Mouse (Mus musculus): Measurements from ENCODE around the gene Zc3h14. TPM values are rescaled to one million over a fixed set of nuclear protein-coding genes. Genes with fewer than 3 reads are reported as not detected.

Gene Zc3h14
- polyA plus RNA-seq, 1 experiment = 29.6 TPM

DNA sequence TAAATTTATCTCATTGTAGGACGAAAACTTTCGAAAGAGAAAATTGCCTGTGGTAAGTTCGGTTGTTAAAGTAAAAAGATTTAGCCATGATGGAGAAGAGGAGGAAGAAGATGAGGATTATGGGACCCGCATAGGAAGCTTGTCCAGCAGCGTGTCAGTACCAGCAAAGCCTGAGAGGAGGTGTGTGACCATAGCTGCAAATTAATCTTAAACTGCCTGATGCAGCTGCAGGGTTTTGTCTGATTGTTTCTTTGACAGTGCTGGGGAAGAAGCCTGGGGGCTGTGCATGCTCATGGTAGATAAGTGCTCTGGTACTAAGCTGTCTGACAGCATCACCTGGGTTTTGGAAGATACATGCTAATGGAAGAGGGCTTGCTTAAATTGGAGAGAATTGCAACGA is 12.9 kb downstream of the Zc3h14 start:
- Histone ChIP-seq H3K27me3 (ENCODE audit: control insufficient read depth, insufficient read depth, insufficient read length) (no peaks in the 10 kb centered on the region), H3K4me3 (ENCODE audit: insufficient read depth, poor library complexity, severe bottlenecking) (no peak overlapping the region), H3K79me3 (ENCODE audit: low read depth) (peaks cover 10% of the 10 kb centered on the region), H3ac (ENCODE audit: control insufficient read depth, insufficient read length, low read depth) (no peak overlapping the region), H3K36me3 (ENCODE audit: control insufficient read depth, insufficient read depth) (peaks cover 96% of the 10 kb centered on the region), H3K79me2 (ENCODE audit: control insufficient read depth, insufficient read depth) (peaks cover 22% of the 10 kb centered on the region)
- TF ChIP-seq MYOD1 (IDR thresholded peaks at IDR 0.05; ENCODE audit: control insufficient read depth, insufficient read length, low read depth) = no peak
- TF ChIP-seq CEBPB (IDR thresholded peaks at IDR 0.05; ENCODE audit: low read depth) = no peak
- TF ChIP-seq CTCF (IDR thresholded peaks at IDR 0.05; ENCODE audit: control insufficient read depth, insufficient read depth, insufficient read length) = no peak
- TF ChIP-seq USF1 (IDR thresholded peaks at IDR 0.05; ENCODE audit: low read depth) = no peak
- TF ChIP-seq MYOG (IDR thresholded peaks at IDR 0.05; ENCODE audit: control insufficient read depth, extremely low read depth, insufficient read length) = no peak
- no peak for TF ChIP-seq FOSL1 (IDR thresholded peaks at IDR 0.05; ENCODE audit: insufficient read depth, low read length, poor library complexity, severe bottlenecking)
- TF ChIP-seq MAX (IDR thresholded peaks at IDR 0.05) = no peak

DNA sequence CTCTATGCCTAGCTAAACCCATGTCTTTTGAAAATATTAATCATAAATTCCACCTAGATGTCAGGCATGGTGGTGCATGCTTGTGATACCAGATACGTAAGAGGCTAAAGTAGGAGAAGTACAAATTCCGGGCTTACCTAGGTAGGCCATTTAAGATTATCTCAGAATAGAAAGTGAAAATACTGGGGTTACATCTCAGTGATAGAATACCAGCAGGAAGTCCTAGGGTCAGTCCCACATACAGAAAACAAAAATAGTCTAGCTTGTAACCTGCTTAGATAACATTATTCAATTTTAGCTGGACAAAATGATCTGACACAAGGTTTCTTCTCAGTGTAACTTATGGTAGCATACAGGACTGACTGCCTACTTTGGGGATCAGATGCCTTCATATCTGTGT is 19.5 kb downstream of the Zc3h14 start:
- Histone ChIP-seq H3K79me3 (ENCODE audit: low read depth) (peaks cover 2% of the 10 kb centered on the region), H3ac (ENCODE audit: control insufficient read depth, insufficient read length, low read depth) (no peak overlapping the region), H3K4me3 (ENCODE audit: insufficient read depth, poor library complexity, severe bottlenecking) (no peak overlapping the region), H3K27me3 (ENCODE audit: control insufficient read depth, insufficient read depth, insufficient read length) (no peaks in the 10 kb centered on the region), H3K36me3 (ENCODE audit: control insufficient read depth, insufficient read depth) (peaks cover 96% of the 10 kb centered on the region), H3K79me2 (ENCODE audit: control insufficient read depth, insufficient read depth) (no peaks in the 10 kb centered on the region)
- TF ChIP-seq CEBPB (IDR thresholded peaks at IDR 0.05; ENCODE audit: low read depth) = no peak

DNA sequence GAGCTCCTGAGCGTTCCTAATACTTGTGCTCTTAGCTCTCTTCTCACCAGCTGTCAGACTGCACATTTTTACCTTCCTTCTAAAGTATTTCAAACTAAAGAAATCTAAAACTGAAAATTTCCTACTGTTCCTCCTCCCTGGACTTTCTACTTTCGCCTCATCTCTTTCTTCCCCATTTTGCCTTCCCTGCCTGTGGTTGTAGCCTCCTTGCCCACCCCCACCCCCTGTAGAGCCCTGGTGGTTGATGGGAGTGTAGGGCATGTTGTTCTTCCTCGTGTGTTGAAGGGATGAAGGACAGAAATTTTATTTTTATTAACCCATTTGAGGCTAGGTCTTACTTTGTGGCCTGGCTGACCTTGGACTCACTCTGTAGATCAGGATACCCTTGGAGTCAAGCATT is 30.7 kb downstream of the Zc3h14 start:
- Histone ChIP-seq H3K36me3 (ENCODE audit: control insufficient read depth, insufficient read depth) (peaks cover 92% of the 10 kb centered on the region), H3ac (ENCODE audit: control insufficient read depth, insufficient read length, low read depth) (no peak overlapping the region), H3K79me2 (ENCODE audit: control insufficient read depth, insufficient read depth) (peaks cover 5% of the 10 kb centered on the region), H3K79me3 (ENCODE audit: low read depth) (peaks cover 4% of the 10 kb centered on the region), H3K27me3 (ENCODE audit: control insufficient read depth, insufficient read depth, insufficient read length) (no peaks in the 10 kb centered on the region), H3K4me3 (ENCODE audit: insufficient read depth, poor library complexity, severe bottlenecking) (no peak overlapping the region)
- TF ChIP-seq MYOG (IDR thresholded peaks at IDR 0.05; ENCODE audit: control insufficient read depth, extremely low read depth, insufficient read length) = no peak
- TF ChIP-seq CTCF (IDR thresholded peaks at IDR 0.05; ENCODE audit: control insufficient read depth, insufficient read depth, insufficient read length) = no peak
- TF ChIP-seq MAX (IDR thresholded peaks at IDR 0.05) = no peak
- TF ChIP-seq USF1 (IDR thresholded peaks at IDR 0.05; ENCODE audit: low read depth) = no peak
- TF ChIP-seq CEBPB (IDR thresholded peaks at IDR 0.05; ENCODE audit: low read depth) = no peak
- no peak for TF ChIP-seq MYOD1 (IDR thresholded peaks at IDR 0.05; ENCODE audit: control insufficient read depth, insufficient read length, low read depth)
- no peak for TF ChIP-seq FOSL1 (IDR thresholded peaks at IDR 0.05; ENCODE audit: insufficient read depth, low read length, poor library complexity, severe bottlenecking)

DNA sequence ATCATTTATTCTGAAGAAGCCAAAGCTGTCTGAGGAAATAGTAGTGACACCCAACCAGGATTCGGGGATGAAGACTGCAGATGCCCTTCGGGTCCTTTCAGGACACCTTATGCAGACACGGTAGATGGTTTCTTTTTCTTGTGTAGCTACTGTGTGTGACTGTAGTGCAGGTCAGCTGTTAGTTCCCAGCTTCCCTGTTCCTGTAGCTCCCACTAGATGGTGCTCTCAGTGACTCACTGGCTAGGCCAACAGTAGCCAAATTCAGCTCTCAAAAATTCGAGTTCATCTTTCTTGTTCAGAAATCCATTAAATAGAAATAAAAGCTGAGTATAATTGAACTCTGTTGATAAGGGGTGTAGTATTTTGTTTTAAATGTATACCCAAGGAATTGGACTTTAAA is 32.4 kb downstream of the Zc3h14 start:
- H3K27me3 ChIP-seq (ENCODE audit: control insufficient read depth, insufficient read depth, insufficient read length) = no peaks in the 10 kb centered on the region
- H3K36me3 ChIP-seq (ENCODE audit: control insufficient read depth, insufficient read depth) = peaks cover 94% of the 10 kb centered on the region
- TF ChIP-seq USF1 (IDR thresholded peaks at IDR 0.05; ENCODE audit: low read depth) (no peak), CTCF (IDR thresholded peaks at IDR 0.05; ENCODE audit: control insufficient read depth, insufficient read depth, insufficient read length) (peak; percentile 14), MYOG (IDR thresholded peaks at IDR 0.05; ENCODE audit: control insufficient read depth, extremely low read depth, insufficient read length) (no peak), MYOD1 (IDR thresholded peaks at IDR 0.05; ENCODE audit: control insufficient read depth, insufficient read length, low read depth) (no peak), CEBPB (IDR thresholded peaks at IDR 0.05; ENCODE audit: low read depth) (no peak)

DNA sequence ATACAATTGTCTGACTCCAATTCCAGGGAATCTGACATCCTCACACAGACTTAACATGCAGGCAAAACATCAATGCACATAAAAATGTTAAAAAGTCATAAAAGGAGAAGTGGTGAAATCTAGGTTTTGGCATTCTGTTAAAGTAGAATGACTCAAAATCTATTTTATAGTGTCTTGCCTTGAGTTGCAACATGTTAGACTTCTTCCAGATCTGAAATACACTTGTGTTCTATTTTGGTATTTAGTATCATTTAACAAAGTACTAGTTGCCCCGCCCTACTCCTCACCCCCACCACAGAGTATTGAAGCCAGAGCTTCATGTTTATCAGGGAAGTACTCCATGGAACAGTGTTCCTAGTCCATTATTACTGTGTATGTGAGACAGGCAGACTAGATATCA is 37.5 kb downstream of the Zc3h14 start:
- H3K79me2 ChIP-seq (ENCODE audit: control insufficient read depth, insufficient read depth) = no peaks in the 10 kb centered on the region
- H3K27me3 ChIP-seq (ENCODE audit: control insufficient read depth, insufficient read depth, insufficient read length) = no peaks in the 10 kb centered on the region
- H3K4me3 ChIP-seq (ENCODE audit: insufficient read depth, poor library complexity, severe bottlenecking) = no peak overlapping the region
- TF ChIP-seq CEBPB (IDR thresholded peaks at IDR 0.05; ENCODE audit: low read depth) (no peak), USF1 (IDR thresholded peaks at IDR 0.05; ENCODE audit: low read depth) (no peak), CTCF (IDR thresholded peaks at IDR 0.05; ENCODE audit: control insufficient read depth, insufficient read depth, insufficient read length) (no peak), MYOD1 (IDR thresholded peaks at IDR 0.05; ENCODE audit: control insufficient read depth, insufficient read length, low read depth) (no peak), FOSL1 (IDR thresholded peaks at IDR 0.05; ENCODE audit: insufficient read depth, low read length, poor library complexity, severe bottlenecking) (no peak), MAX (IDR thresholded peaks at IDR 0.05) (no peak), MYOG (IDR thresholded peaks at IDR 0.05; ENCODE audit: control insufficient read depth, extremely low read depth, insufficient read length) (no peak)
- H3K36me3 ChIP-seq (ENCODE audit: control insufficient read depth, insufficient read depth) = peaks cover 82% of the 10 kb centered on the region
- peaks cover 2% of the 10 kb centered on the region for H3K79me3 ChIP-seq (ENCODE audit: low read depth)
- H3ac ChIP-seq (ENCODE audit: control insufficient read depth, insufficient read length, low read depth) = no peak overlapping the region

More for the DNA sequence above, 32.4 kb downstream of the Zc3h14 start:
- no peak overlapping the region for H3ac ChIP-seq (ENCODE audit: control insufficient read depth, insufficient read length, low read depth)
- H3K4me3 ChIP-seq (ENCODE audit: insufficient read depth, poor library complexity, severe bottlenecking) = no peak overlapping the region
- peaks cover 4% of the 10 kb centered on the region for H3K79me3 ChIP-seq (ENCODE audit: low read depth)
- peaks cover 4% of the 10 kb centered on the region for H3K79me2 ChIP-seq (ENCODE audit: control insufficient read depth, insufficient read depth)

DNA sequence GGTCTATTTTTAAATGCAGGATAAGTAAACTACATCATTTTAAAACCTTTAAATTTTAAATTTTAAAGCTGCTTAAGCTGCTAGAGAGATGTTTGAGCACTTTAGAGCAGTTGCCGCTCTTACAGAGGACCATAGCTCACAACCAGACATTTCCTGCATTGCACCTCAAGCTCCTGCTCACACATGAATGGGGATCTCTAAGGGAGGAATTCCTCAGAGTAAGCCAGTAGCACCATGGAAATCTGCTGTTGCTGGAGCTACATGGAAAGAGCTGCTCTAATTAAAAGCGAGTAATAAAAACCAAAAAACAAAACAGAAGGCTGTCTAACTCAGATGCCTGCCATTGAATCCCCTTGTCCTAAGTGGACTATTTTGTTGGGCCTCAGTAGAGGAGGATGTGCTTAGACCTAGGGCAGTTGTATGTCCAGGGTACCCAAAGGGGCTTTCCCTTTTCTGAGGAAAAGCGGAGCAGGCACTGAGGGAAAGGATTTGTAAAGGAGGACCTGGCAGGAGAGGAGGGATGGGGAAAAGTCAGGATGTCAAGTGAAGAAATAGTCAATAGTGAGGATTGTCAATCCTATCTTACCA is 49.1 kb downstream of the Zc3h14 start:
- peaks cover 60% of the 10 kb centered on the region for H3K36me3 ChIP-seq (ENCODE audit: control insufficient read depth, insufficient read depth)
- H3K79me2 ChIP-seq (ENCODE audit: control insufficient read depth, insufficient read depth) = no peaks in the 10 kb centered on the region
- TF ChIP-seq FOSL1 (IDR thresholded peaks at IDR 0.05; ENCODE audit: insufficient read depth, low read length, poor library complexity, severe bottlenecking) = no peak
- TF ChIP-seq MYOG (IDR thresholded peaks at IDR 0.05; ENCODE audit: control insufficient read depth, extremely low read depth, insufficient read length) = no peak
- no peak for TF ChIP-seq USF1 (IDR thresholded peaks at IDR 0.05; ENCODE audit: low read depth)
- no peak for TF ChIP-seq MYOD1 (IDR thresholded peaks at IDR 0.05; ENCODE audit: control insufficient read depth, insufficient read length, low read depth)
- no peak for TF ChIP-seq CEBPB (IDR thresholded peaks at IDR 0.05; ENCODE audit: low read depth)
- no peak for TF ChIP-seq CTCF (IDR thresholded peaks at IDR 0.05; ENCODE audit: control insufficient read depth, insufficient read depth, insufficient read length)
- no peak for TF ChIP-seq MAX (IDR thresholded peaks at IDR 0.05)
- H3K79me3 ChIP-seq (ENCODE audit: low read depth) = no peaks in the 10 kb centered on the region
- no peak overlapping the region for H3ac ChIP-seq (ENCODE audit: control insufficient read depth, insufficient read length, low read depth)
- H3K27me3 ChIP-seq (ENCODE audit: control insufficient read depth, insufficient read depth, insufficient read length) = no peaks in the 10 kb centered on the region
- H3K4me3 ChIP-seq (ENCODE audit: insufficient read depth, poor library complexity, severe bottlenecking) = no peak overlapping the region

Measured in C2C12 (cell line).